ENCODE assay signal across 25 mouse cellular contexts in genomic region chr10:77408241-77408640, GRCm38 (mm10).
"Had no signal": no experiment of that assay in that cellular context is flagged by ENCODE, and none has a peak within 500 bp of the region (broad histone marks: within the 10 kb centered on the region; RNA-seq: fewer than 3 reads in every experiment).

No protein-coding gene starts in this region.

- H3K27ac ChIP-seq: heart, embryonic 10.5 days; hindbrain, embryonic 10.5 days; hindbrain, embryonic 12.5 days; hindbrain, embryonic 14.5 days; intestine, embryonic 15.5 days; layer of hippocampus, adult 2 months; left cerebral cortex, adult 2 months; limb, embryonic 10.5 days; limb, embryonic 12.5 days; liver, embryonic 13.5 days; liver, embryonic 15.5 days had no signal

- H3K27me3 ChIP-seq: hindbrain, embryonic 12.5 days; intestine, embryonic 15.5 days; limb, embryonic 12.5 days; liver, embryonic 13.5 days; liver, embryonic 15.5 days had no signal

- H3K4me3 ChIP-seq: heart, embryonic 10.5 days; hindbrain, embryonic 10.5 days; hindbrain, embryonic 12.5 days; intestine, embryonic 15.5 days; layer of hippocampus, adult 2 months; left cerebral cortex, adult 2 months; limb, embryonic 10.5 days; limb, embryonic 12.5 days; liver, embryonic 13.5 days; liver, embryonic 15.5 days had no signal

- H3K9ac ChIP-seq: hindbrain, embryonic 12.5 days; hindbrain, embryonic 14.5 days; intestine, embryonic 15.5 days; limb, embryonic 12.5 days; liver, embryonic 13.5 days; liver, embryonic 15.5 days; liver, postnatal 0 days had no signal

- DNase-seq: gastrocnemius, postnatal 14 days; heart, postnatal 10 days; kidney, adult 18-20 months; kidney, adult 8-10 months; kidney, postnatal 10 days; kidney, postnatal 25 days; kidney, postnatal 4 days; liver; liver, embryonic 13.5 days; liver, postnatal 0 days had no signal

- H3K36me3 ChIP-seq: heart, embryonic 10.5 days; hindbrain, embryonic 10.5 days; hindbrain, embryonic 12.5 days; intestine, embryonic 15.5 days; limb, embryonic 10.5 days; limb, embryonic 12.5 days; liver, embryonic 13.5 days; liver, embryonic 15.5 days had no signal

- H3K9me3 ChIP-seq: heart, embryonic 10.5 days; hindbrain, embryonic 10.5 days; hindbrain, embryonic 12.5 days; intestine, embryonic 15.5 days; limb, embryonic 10.5 days; limb, embryonic 12.5 days; liver, embryonic 13.5 days; liver, embryonic 15.5 days had no signal

- ATAC-seq: forebrain, embryonic 16.5 days; hindbrain, embryonic 16.5 days; inflammation-experienced regulatory T-cells, adult 6 months; intestine, embryonic 15.5 days; intestine, postnatal 0 days; liver, postnatal 0 days had no signal

- H3K4me2 ChIP-seq: hindbrain, embryonic 12.5 days; hindbrain, embryonic 14.5 days; intestine, embryonic 15.5 days; limb, embryonic 12.5 days; liver, embryonic 11.5 days; liver, embryonic 13.5 days; liver, embryonic 15.5 days had no signal

- H3K4me1 ChIP-seq: hindbrain, embryonic 10.5 days; hindbrain, embryonic 12.5 days; intestine, embryonic 15.5 days; liver, embryonic 13.5 days; liver, embryonic 15.5 days had no signal
